Mouse (Mus musculus) R1 (cell line): ENCODE data around the gene Lbr.

Source experiments
- DNase-seq: peaks from one replicate; pipeline ENCODE4 v3.0.0-alpha.2; 2018; ENCODE audit warnings: low read depth, low spot score

The Lbr gene

GRCm38 (mm10) chr1:181842781-181843180 is at the start of gene Lbr:
TSS of gene Lbr (minus strand) at chr1:181843046.
- peak; percentile 62 for DNase-seq

GRCm38 (mm10) chr1:181889670-181890069 is 46.8 kb upstream of the Lbr start:
- no peak for DNase-seq

- peak; percentile 88 for DNase-seq
These were observed 46.0 kb upstream of the Lbr start for GRCm38 (mm10) chr1:181888801-181889200.

GRCm38 (mm10) chr1:181881532-181881931 is 38.7 kb upstream of the Lbr start:
- DNase-seq = peak; percentile 87

- peak; percentile 89 for DNase-seq
These were observed 38.0 kb upstream of the Lbr start for GRCm38 (mm10) chr1:181880752-181881325.

GRCm38 (mm10) chr1:181878436-181878835 is 35.6 kb upstream of the Lbr start:
- no peak for DNase-seq

- no peak for DNase-seq
These were observed 34.2 kb upstream of the Lbr start for GRCm38 (mm10) chr1:181877088-181877487.

GRCm38 (mm10) chr1:181876656-181877055 is 33.8 kb upstream of the Lbr start:
- DNase-seq = no peak

GRCm38 (mm10) chr1:181873086-181873920 is 30.5 kb upstream of the Lbr start:
- no peak for DNase-seq

- DNase-seq = no peak
These were observed 29.8 kb upstream of the Lbr start for GRCm38 (mm10) chr1:181872639-181873038.

GRCm38 (mm10) chr1:181866429-181867280 is 23.8 kb upstream of the Lbr start:
- DNase-seq = peak; percentile 95

GRCm38 (mm10) chr1:181865863-181866216 is 23.0 kb upstream of the Lbr start:
- DNase-seq = no peak

GRCm38 (mm10) chr1:181864971-181865862 is 22.4 kb upstream of the Lbr start:
- DNase-seq = no peak

- DNase-seq = no peak
These were observed 20.6 kb upstream of the Lbr start for GRCm38 (mm10) chr1:181863431-181863830.

GRCm38 (mm10) chr1:181862676-181863374 is 20.0 kb upstream of the Lbr start:
- no peak for DNase-seq

- peak; percentile 51 for DNase-seq
These were observed 18.5 kb upstream of the Lbr start for GRCm38 (mm10) chr1:181861181-181861902.

GRCm38 (mm10) chr1:181860659-181861058 is 17.8 kb upstream of the Lbr start:
- DNase-seq = peak; percentile 100

- DNase-seq = no peak
These were observed 13.5 kb upstream of the Lbr start for GRCm38 (mm10) chr1:181856329-181856728.

- DNase-seq = no peak
These were observed 12.0 kb upstream of the Lbr start for GRCm38 (mm10) chr1:181854829-181855228.
